Mouse (Mus musculus) hindbrain, embryonic 16.5 days (tissue): ENCODE measurements around the gene Palmd. TPM values are rescaled to one million over a fixed set of nuclear protein-coding genes. Genes with fewer than 3 reads are reported as not detected.

Source experiments
- ATAC-seq: fragments of 200-750 bp; cut with Nextera tagmentation; 2 replicates; pipeline ENCODE4 v1.8.0; 2017; ENCODE audit warnings: moderate TSS enrichment, moderate library complexity
- H3K27ac ChIP-seq: fragments of 300-500 bp; sonication (generic); 2 replicates; pipeline ENCODE4 v1.5.1; 2014; ENCODE audit warnings: low read depth, mild to moderate bottlenecking, control low read depth, low read length, moderate library complexity
- H3K27me3 ChIP-seq: fragments of 300-500 bp; sonication (generic); replicated peaks from 2 replicates; pipeline ENCODE4 v1.6.1; 2014; ENCODE audit warnings: low read length; ENCODE audit not compliant: control insufficient read depth, insufficient read depth
- H3K36me3 ChIP-seq: fragments of 300-500 bp; sonication (generic); 2 replicates; pipeline ENCODE4 v1.6.1; 2014; ENCODE audit warnings: mild to moderate bottlenecking, low read length, moderate library complexity, mixed read lengths; ENCODE audit not compliant: control insufficient read depth, insufficient read depth
- H3K4me1 ChIP-seq: fragments of 300-500 bp; sonication (generic); 2 replicates; pipeline ENCODE4 v1.6.1; 2014; ENCODE audit warnings: low read depth, low read length; ENCODE audit not compliant: control insufficient read depth, insufficient read depth
- H3K4me2 ChIP-seq: fragments of 300-500 bp; sonication (generic); 2 replicates; pipeline ENCODE4 v1.6.1; 2014; ENCODE audit warnings: mild to moderate bottlenecking, low read length, control low read depth, moderate library complexity
- H3K4me3 ChIP-seq: fragments of 300-500 bp; sonication (generic); 2 replicates; pipeline ENCODE4 v1.5.1; 2014; ENCODE audit warnings: mild to moderate bottlenecking, low read length, control low read depth, moderate library complexity
- H3K9ac ChIP-seq: fragments of 300-500 bp; sonication (generic); 2 replicates; pipeline ENCODE4 v1.6.1; 2014; ENCODE audit warnings: low read depth, mild to moderate bottlenecking, control low read depth, low read length, moderate library complexity
- H3K9me3 ChIP-seq: fragments of 300-500 bp; sonication (generic); 2 replicates; pipeline ENCODE4 v1.6.1; 2014; ENCODE audit warnings: mild to moderate bottlenecking, low read length, moderate library complexity; ENCODE audit not compliant: control insufficient read depth
- WGBS: fragments of 180-500 bp; shearing (Covaris S2); extraction: QIAGEN DNeasy Blood & Tissue Kit; methylation state at CpG from one replicate; pipeline ENCODE4 v1.1.7; 2014; 5-methylcytosine and 5-hydroxymethylcytosine counted together
- polyA plus RNA-seq: library from polyadenylated mRNA; unstranded; fragments of >200 nt; fragmentation: Nextera tagmentation; extraction: Ambion mirVana; gene quantifications from 2 replicates; pipeline ENCODE4 v1.2.1, GENCODE M21; 2015

The Palmd gene
- polyA plus RNA-seq, 1 experiment from 2014 or later: 9.6 TPM

DNA sequence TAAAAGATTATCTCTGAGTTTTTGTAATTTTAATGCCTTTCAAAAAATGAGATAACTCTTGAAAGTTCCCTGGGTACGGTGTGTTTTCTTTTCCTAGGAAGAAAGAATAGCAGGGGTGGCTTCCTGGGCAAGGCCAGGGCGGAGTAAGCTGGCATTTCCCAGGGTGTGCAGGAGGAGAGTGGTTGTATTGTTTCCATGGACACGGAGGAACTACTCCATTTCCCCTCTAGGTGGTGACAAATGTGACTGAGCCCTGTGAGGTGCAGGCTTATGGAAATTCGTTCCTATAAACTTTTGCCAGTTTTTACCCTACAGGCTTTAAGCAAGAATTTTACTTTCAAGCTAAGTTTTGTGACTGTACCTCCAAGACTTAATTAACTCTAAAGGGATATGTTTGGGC, 2.6 kb downstream of the Palmd start:
- Histone ChIP-seq H3K4me1 (peaks cover 6% of the 10 kb centered on the region; the same call in 1 of the 2 replicates), H3K36me3 (no peaks in the 10 kb centered on the region), H3K4me3 (no peak overlapping the region), H3K9me3 (no peaks in the 10 kb centered on the region), H3K27ac (no peak overlapping the region), H3K27me3 (no peaks in the 10 kb centered on the region), H3K4me2 (peak overlapping the region; percentile 29), H3K9ac (no peak overlapping the region)
- 16% methylated on average over 4 of the region's 4 CpGs for WGBS
- peak; percentile 72 for ATAC-seq

DNA sequence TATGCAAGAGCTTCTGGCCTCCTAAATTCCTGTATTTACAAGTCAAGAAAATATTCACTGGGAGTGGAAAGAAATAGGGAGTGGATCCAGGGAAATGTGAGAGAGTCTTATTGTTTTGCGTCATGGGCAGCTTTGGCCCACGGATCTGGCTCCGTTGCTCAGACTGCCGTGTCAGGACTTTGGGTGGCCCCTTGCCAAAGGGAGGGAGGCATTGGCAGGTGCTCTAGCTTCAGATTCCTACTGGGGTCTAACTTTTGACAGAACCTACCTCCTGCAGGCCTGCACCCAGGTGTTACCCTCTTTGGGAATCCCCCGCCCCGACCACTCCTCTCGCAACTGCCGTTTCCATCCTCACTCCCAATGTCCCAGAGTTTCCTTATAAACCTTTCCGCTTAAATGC, 4.4 kb downstream of the Palmd start:
- no peak overlapping the region for H3K9ac ChIP-seq
- WGBS: 65% methylated on average over 9 of the region's 9 CpGs
- H3K4me3 ChIP-seq: no peak overlapping the region
- no peak for ATAC-seq
- no peaks in the 10 kb centered on the region for H3K27me3 ChIP-seq
- no peaks in the 10 kb centered on the region for H3K36me3 ChIP-seq
- H3K27ac ChIP-seq: no peak overlapping the region
- H3K4me1 ChIP-seq: peaks cover 6% of the 10 kb centered on the region; the same call in 1 of the 2 replicates
- no peak overlapping the region for H3K4me2 ChIP-seq
- no peaks in the 10 kb centered on the region for H3K9me3 ChIP-seq

GRCm38 (mm10) chr3:116963213-116963612, 5.6 kb downstream of the Palmd start:
- Histone ChIP-seq H3K27me3 (no peaks in the 10 kb centered on the region), H3K4me3 (no peak overlapping the region), H3K4me1 (peaks cover 1% of the 10 kb centered on the region; the same call in 1 of the 2 replicates), H3K9ac (no peak overlapping the region), H3K27ac (no peak overlapping the region), H3K9me3 (no peaks in the 10 kb centered on the region), H3K36me3 (no peaks in the 10 kb centered on the region), H3K4me2 (no peak overlapping the region)
- ATAC-seq: no peak
- WGBS: 72% methylated on average over 4 of the region's 4 CpGs

- Histone ChIP-seq H3K27ac (no peak overlapping the region), H3K27me3 (no peaks in the 10 kb centered on the region), H3K9me3 (no peaks in the 10 kb centered on the region), H3K4me3 (no peak overlapping the region), H3K9ac (no peak overlapping the region), H3K4me1 (no peaks in the 10 kb centered on the region), H3K36me3 (no peaks in the 10 kb centered on the region), H3K4me2 (no peak overlapping the region)
- no peak for ATAC-seq
- 70% methylated on average over 15 of the region's 15 CpGs for WGBS
Measured at GRCm38 (mm10) chr3:116961354-116962142, 7.2 kb downstream of the Palmd start.

DNA sequence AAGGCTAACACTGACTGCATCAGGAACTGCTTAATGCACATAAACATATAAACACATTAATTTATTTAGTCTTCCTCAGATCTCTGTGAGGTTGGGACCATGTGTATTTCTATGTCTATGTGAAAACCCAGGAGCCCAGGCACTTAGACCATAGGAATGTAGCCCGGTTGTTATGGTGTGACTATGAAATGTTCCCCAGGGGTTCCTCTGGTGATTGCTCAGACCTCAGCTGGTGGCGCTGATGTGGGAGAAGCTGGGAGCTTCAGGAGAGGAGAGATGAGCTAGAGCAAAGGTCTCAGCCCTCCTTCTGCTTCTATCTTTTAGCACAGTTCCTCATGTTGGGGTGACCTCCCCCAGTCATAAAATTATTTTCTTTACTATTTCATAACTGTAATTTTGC, 8.4 kb downstream of the Palmd start:
- 72% methylated on average over 2 of the region's 2 CpGs for WGBS
- H3K27ac ChIP-seq: no peak overlapping the region
- ATAC-seq: no peak
- no peaks in the 10 kb centered on the region for H3K9me3 ChIP-seq
- H3K36me3 ChIP-seq: no peaks in the 10 kb centered on the region
- no peak overlapping the region for H3K4me2 ChIP-seq
- H3K27me3 ChIP-seq: no peaks in the 10 kb centered on the region
- no peak overlapping the region for H3K9ac ChIP-seq
- no peaks in the 10 kb centered on the region for H3K4me1 ChIP-seq
- no peak overlapping the region for H3K4me3 ChIP-seq

DNA sequence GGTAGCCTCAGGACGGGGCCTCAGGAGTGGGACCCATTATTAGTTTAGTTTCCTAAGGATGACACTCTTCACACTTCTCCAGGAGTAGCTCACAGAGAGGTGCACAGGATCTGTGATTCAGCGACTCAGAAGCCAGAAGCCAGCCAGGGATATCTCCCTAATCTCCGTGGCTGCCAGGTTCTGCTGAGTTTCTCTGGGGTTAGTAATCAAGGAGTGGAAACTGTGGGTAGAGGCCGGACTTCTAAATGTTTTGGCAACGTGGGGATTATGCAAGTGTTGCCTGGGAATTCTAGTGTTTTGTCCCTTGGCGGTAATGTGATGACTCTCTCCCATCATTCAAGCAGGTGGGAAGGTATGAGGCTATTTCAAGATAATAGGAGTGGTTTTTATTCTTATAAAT, 13.7 kb downstream of the Palmd start:
- ATAC-seq: no peak
- Histone ChIP-seq H3K4me2 (no peak overlapping the region), H3K36me3 (no peaks in the 10 kb centered on the region), H3K9me3 (no peaks in the 10 kb centered on the region), H3K27ac (no peak overlapping the region), H3K9ac (no peak overlapping the region), H3K27me3 (no peaks in the 10 kb centered on the region), H3K4me1 (no peaks in the 10 kb centered on the region), H3K4me3 (no peak overlapping the region)
- 72% methylated on average over 6 of the region's 6 CpGs for WGBS

DNA sequence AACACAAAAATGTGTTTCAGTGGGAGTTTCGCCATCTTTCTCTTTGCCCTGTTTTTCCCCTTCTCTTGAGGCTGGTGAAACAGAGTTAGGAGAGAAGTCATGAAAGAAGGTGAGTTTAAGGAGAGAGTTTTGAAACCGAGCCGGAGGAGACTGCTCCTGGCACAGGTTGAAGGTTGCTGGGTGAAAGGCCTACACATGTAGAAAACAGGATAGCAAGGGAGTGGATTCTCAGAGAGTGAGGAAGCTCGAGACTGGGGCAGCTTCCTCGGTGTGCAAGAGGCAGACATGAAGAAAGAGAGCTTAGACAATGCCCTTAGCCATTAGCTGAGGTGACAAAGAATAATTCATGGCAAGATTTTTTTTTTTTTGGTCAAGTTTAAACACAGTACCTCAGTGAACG, 15.4 kb downstream of the Palmd start:
- Histone ChIP-seq H3K9ac (no peak overlapping the region), H3K4me1 (no peaks in the 10 kb centered on the region), H3K9me3 (no peaks in the 10 kb centered on the region), H3K27me3 (no peaks in the 10 kb centered on the region), H3K27ac (no peak overlapping the region), H3K36me3 (no peaks in the 10 kb centered on the region), H3K4me3 (no peak overlapping the region), H3K4me2 (no peak overlapping the region)
- no peak for ATAC-seq
- 88% methylated on average over 6 of the region's 6 CpGs for WGBS

- no peak for ATAC-seq
- no peak overlapping the region for H3K9ac ChIP-seq
- no peaks in the 10 kb centered on the region for H3K9me3 ChIP-seq
- WGBS: 81% methylated on average over 8 of the region's 8 CpGs
- H3K4me2 ChIP-seq: no peak overlapping the region
- H3K27ac ChIP-seq: no peak overlapping the region
- no peaks in the 10 kb centered on the region for H3K36me3 ChIP-seq
- H3K4me3 ChIP-seq: no peak overlapping the region
- no peaks in the 10 kb centered on the region for H3K4me1 ChIP-seq
- no peaks in the 10 kb centered on the region for H3K27me3 ChIP-seq
Measured at GRCm38 (mm10) chr3:116952242-116952899, 16.4 kb downstream of the Palmd start.

GRCm38 (mm10) chr3:116951489-116951888, 17.3 kb downstream of the Palmd start:
- H3K9ac ChIP-seq: no peak overlapping the region
- H3K4me1 ChIP-seq: no peaks in the 10 kb centered on the region
- WGBS: 85% methylated on average over 3 of the region's 3 CpGs
- no peaks in the 10 kb centered on the region for H3K36me3 ChIP-seq
- ATAC-seq: no peak
- H3K9me3 ChIP-seq: no peaks in the 10 kb centered on the region
- no peaks in the 10 kb centered on the region for H3K27me3 ChIP-seq
- H3K4me2 ChIP-seq: no peak overlapping the region
- no peak overlapping the region for H3K27ac ChIP-seq
- no peak overlapping the region for H3K4me3 ChIP-seq
